Mouse (Mus musculus): ENCODE measurements around the gene Cxcr1. TPM values are rescaled to one million over a fixed set of nuclear protein-coding genes. Genes with fewer than 3 reads are reported as not detected.

Gene Cxcr1
- polyA plus RNA-seq, 1 experiment from 2014 or later = not detected

DNA sequence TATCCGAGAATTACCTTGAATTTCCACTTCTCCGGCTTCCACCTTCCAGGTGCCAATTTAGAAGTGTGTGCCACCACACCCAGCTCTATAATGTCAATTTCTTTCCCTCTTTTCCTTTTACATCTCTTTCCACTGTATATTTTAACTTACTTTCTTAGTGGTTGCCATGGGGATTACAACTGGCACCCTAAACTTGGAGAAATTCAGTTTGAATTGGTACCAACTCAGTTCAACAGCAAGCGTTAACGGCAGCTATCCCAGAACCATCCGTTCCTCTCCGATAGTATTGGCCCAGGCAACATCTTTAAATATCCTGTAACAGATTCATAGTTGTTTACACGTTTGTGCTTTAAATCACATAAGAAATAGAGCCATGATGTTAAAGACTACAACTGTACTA, 25.5 kb upstream of the Cxcr1 start:
- no peak overlapping the region for H3K4me2 ChIP-seq (replicated peaks)
- no peak for ATAC-seq (ENCODE audit: low FRiP score, low read depth)
- no peaks in the 10 kb centered on the region for H3K9me3 ChIP-seq
- no peak overlapping the region for H3K9ac ChIP-seq (replicated peaks)
- H3K36me3 ChIP-seq = no peaks in the 10 kb centered on the region
- no peaks in the 10 kb centered on the region for H3K4me1 ChIP-seq
- WGBS = 89% methylated on average over 7 of the region's 7 CpGs
- no peak overlapping the region for H3K27ac ChIP-seq (replicated peaks)
- H3K4me3 ChIP-seq = no peak overlapping the region
- peaks cover 5% of the 10 kb centered on the region; the same call in 1 of the 2 replicates for H3K27me3 ChIP-seq

GRCm38 (mm10) chr1:74208941-74209340, 14.5 kb upstream of the Cxcr1 start:
- Histone ChIP-seq H3K9me3 (no peaks in the 10 kb centered on the region), H3K36me3 (no peaks in the 10 kb centered on the region), H3K4me2 (replicated peaks) (no peak overlapping the region), H3K4me3 (no peak overlapping the region), H3K9ac (replicated peaks) (no peak overlapping the region), H3K4me1 (0 out of 2 replicates have a peak, but pooled peaks cover 5% of the 10 kb centered on the region), H3K27ac (replicated peaks) (no peak overlapping the region), H3K27me3 (peaks cover 40% of the 10 kb centered on the region)
- no peak for ATAC-seq (ENCODE audit: low FRiP score, low read depth)
- WGBS = 92% methylated on average over 8 of the region's 8 CpGs

DNA sequence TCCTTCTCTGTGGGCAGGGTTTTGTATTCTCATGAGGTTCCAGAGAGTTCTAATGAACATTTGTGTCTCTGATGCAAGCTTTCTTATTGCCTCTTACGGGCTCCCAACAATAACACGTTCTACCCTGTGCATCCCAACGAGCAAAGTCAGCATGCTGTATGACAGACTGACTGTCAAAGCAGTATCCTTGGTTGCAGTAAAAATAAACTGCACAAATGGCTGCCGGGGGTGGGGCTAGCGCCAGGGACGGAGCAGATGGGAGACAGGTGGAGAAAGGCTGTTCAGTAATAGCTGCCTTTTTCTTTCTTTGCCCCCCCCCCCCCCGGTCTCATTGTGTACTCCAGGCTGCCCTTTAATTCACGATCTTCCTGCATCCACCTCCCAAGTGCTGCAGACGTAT, 13.5 kb upstream of the Cxcr1 start:
- ATAC-seq (ENCODE audit: low FRiP score, low read depth) = no peak
- 73% methylated on average over 9 of the region's 9 CpGs for WGBS

DNA sequence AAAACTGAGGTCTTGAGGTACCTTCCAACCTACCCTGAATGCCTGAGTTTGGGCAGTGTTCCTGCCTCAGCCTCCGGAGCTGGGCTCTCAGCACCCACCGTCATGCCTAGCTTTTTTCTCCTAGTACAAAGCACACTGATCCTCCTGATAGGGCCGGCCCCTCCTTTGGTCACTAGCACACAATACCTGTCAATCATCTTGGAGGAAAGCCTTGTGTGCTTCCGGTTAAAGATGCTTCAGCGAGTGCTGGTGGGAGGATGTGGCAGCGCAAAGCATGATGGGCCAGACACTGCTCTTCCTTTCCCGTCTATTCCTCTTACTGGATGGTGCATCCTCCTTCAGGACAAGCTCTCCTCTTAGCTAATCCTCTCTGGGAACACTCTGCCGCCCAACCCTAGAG, 12.2 kb upstream of the Cxcr1 start:
- no peak for ATAC-seq (ENCODE audit: low FRiP score, low read depth)
- Histone ChIP-seq H3K36me3 (no peaks in the 10 kb centered on the region), H3K27me3 (peaks cover 61% of the 10 kb centered on the region), H3K27ac (replicated peaks) (no peak overlapping the region), H3K4me1 (no peaks in the 10 kb centered on the region), H3K4me2 (replicated peaks) (no peak overlapping the region), H3K9me3 (no peaks in the 10 kb centered on the region), H3K4me3 (no peak overlapping the region), H3K9ac (replicated peaks) (no peak overlapping the region)
- 65% methylated on average over 8 of the region's 8 CpGs for WGBS

More for the DNA sequence above, 13.5 kb upstream of the Cxcr1 start:
- H3K27ac ChIP-seq (replicated peaks) = no peak overlapping the region
- no peak overlapping the region for H3K9ac ChIP-seq (replicated peaks)
- H3K9me3 ChIP-seq = no peaks in the 10 kb centered on the region
- peaks cover 49% of the 10 kb centered on the region for H3K27me3 ChIP-seq
- H3K4me1 ChIP-seq = 0 out of 2 replicates have a peak, but pooled peaks cover 5% of the 10 kb centered on the region
- H3K4me2 ChIP-seq (replicated peaks) = no peak overlapping the region
- H3K4me3 ChIP-seq = no peak overlapping the region
- H3K36me3 ChIP-seq = no peaks in the 10 kb centered on the region

- ATAC-seq (ENCODE audit: low FRiP score, low read depth) = no peak
- Histone ChIP-seq H3K27me3 (peaks cover 68% of the 10 kb centered on the region), H3K4me3 (no peak overlapping the region), H3K9me3 (no peaks in the 10 kb centered on the region), H3K4me1 (no peaks in the 10 kb centered on the region), H3K27ac (replicated peaks) (no peak overlapping the region), H3K36me3 (no peaks in the 10 kb centered on the region), H3K4me2 (replicated peaks) (no peak overlapping the region), H3K9ac (replicated peaks) (no peak overlapping the region)
- WGBS = 67% methylated on average over 7 of the region's 7 CpGs
Measured at GRCm38 (mm10) chr1:74205881-74206280, 11.4 kb upstream of the Cxcr1 start.

GRCm38 (mm10) chr1:74203457-74203856, 9.0 kb upstream of the Cxcr1 start:
- no peak overlapping the region for H3K9ac ChIP-seq (replicated peaks)
- H3K9me3 ChIP-seq = no peaks in the 10 kb centered on the region
- no peak overlapping the region for H3K4me2 ChIP-seq (replicated peaks)
- 69% methylated on average over 5 of the region's 5 CpGs for WGBS
- H3K36me3 ChIP-seq = no peaks in the 10 kb centered on the region
- peaks cover 80% of the 10 kb centered on the region for H3K27me3 ChIP-seq
- no peaks in the 10 kb centered on the region for H3K4me1 ChIP-seq
- no peak overlapping the region for H3K4me3 ChIP-seq
- no peak overlapping the region for H3K27ac ChIP-seq (replicated peaks)
- no peak for ATAC-seq (ENCODE audit: low FRiP score, low read depth)

- H3K4me1 ChIP-seq = no peaks in the 10 kb centered on the region
- WGBS = 88% methylated on average over 7 of the region's 7 CpGs
- peaks cover 78% of the 10 kb centered on the region for H3K27me3 ChIP-seq
- no peak overlapping the region for H3K4me2 ChIP-seq (replicated peaks)
- no peak overlapping the region for H3K4me3 ChIP-seq
- H3K27ac ChIP-seq (replicated peaks) = no peak overlapping the region
- H3K36me3 ChIP-seq = no peaks in the 10 kb centered on the region
- H3K9ac ChIP-seq (replicated peaks) = no peak overlapping the region
- no peak for ATAC-seq (ENCODE audit: low FRiP score, low read depth)
- H3K9me3 ChIP-seq = no peaks in the 10 kb centered on the region
Measured at GRCm38 (mm10) chr1:74201048-74201844, 6.8 kb upstream of the Cxcr1 start.

GRCm38 (mm10) chr1:74199046-74199445, 4.6 kb upstream of the Cxcr1 start:
- Histone ChIP-seq H3K4me3 (no peak overlapping the region), H3K9me3 (no peaks in the 10 kb centered on the region), H3K4me2 (replicated peaks) (no peak overlapping the region), H3K27ac (replicated peaks) (no peak overlapping the region), H3K27me3 (peaks cover 77% of the 10 kb centered on the region), H3K9ac (replicated peaks) (no peak overlapping the region), H3K36me3 (no peaks in the 10 kb centered on the region), H3K4me1 (no peaks in the 10 kb centered on the region)
- WGBS = 84% methylated on average over 8 of the region's 8 CpGs
- ATAC-seq (ENCODE audit: low FRiP score, low read depth) = no peak

DNA sequence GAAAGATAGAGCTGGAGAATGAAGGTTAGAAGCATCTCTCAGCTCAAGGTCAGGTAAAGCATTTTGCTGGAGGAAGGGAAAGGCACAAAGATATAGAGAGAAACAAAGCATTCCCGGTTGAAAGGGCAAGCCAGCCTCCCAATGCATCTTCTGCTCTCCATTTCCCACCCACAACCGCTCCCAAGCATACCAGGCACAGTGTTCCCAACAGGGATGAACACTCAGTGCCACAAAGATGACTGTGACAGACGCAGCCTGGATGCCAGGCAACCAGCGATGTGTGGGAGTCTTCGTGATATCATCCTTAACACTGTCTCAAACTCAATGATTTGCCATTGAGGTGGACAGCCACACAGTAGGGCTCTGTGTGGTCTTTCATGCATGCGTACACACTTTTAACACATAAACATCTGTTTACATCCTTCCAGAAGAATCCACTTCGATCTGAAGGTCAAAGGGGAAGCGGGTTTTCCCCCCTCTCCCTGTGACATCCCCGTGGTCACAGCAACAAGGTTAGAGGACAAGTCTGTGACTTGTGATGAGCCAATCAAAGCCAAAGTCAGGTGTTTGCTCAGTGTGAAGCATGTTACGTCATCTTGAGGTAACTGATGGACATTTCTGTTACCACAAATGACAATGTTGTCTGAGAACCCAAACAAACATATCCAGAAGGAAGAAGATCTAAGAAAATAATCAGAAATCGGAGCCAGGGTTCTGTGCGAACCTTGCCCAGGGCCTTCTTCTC, 3.5 kb upstream of the Cxcr1 start:
- ATAC-seq (ENCODE audit: low FRiP score, low read depth) = no peak

GRCm38 (mm10) chr1:74196621-74197419, 2.4 kb upstream of the Cxcr1 start:
- peaks cover 56% of the 10 kb centered on the region for H3K27me3 ChIP-seq
- no peak overlapping the region for H3K27ac ChIP-seq (replicated peaks)
- H3K4me3 ChIP-seq = no peak overlapping the region
- no peak overlapping the region for H3K9ac ChIP-seq (replicated peaks)
- no peaks in the 10 kb centered on the region for H3K9me3 ChIP-seq
- no peaks in the 10 kb centered on the region for H3K4me1 ChIP-seq
- 78% methylated on average over 17 of the region's 17 CpGs for WGBS
- no peak overlapping the region for H3K4me2 ChIP-seq (replicated peaks)
- no peaks in the 10 kb centered on the region for H3K36me3 ChIP-seq
- ATAC-seq (ENCODE audit: low FRiP score, low read depth) = no peak

More for the DNA sequence above, 3.5 kb upstream of the Cxcr1 start:
- H3K27ac ChIP-seq (replicated peaks) = no peak overlapping the region
- H3K36me3 ChIP-seq = no peaks in the 10 kb centered on the region
- H3K27me3 ChIP-seq = peaks cover 67% of the 10 kb centered on the region
- 85% methylated on average over 12 of the region's 12 CpGs for WGBS
- no peak overlapping the region for H3K4me2 ChIP-seq (replicated peaks)
- H3K9me3 ChIP-seq = no peaks in the 10 kb centered on the region
- no peaks in the 10 kb centered on the region for H3K4me1 ChIP-seq
- no peak overlapping the region for H3K4me3 ChIP-seq
- no peak overlapping the region for H3K9ac ChIP-seq (replicated peaks)

- H3K27ac ChIP-seq (replicated peaks) = no peak overlapping the region
- no peak for ATAC-seq (ENCODE audit: low FRiP score, low read depth)
- H3K27me3 ChIP-seq = peaks cover 48% of the 10 kb centered on the region
- no peak overlapping the region for H3K9ac ChIP-seq (replicated peaks)
- no peak overlapping the region for H3K4me2 ChIP-seq (replicated peaks)
- H3K4me1 ChIP-seq = no peaks in the 10 kb centered on the region
- no peaks in the 10 kb centered on the region for H3K9me3 ChIP-seq
- WGBS = 46% methylated on average over 7 of the region's 7 CpGs
- no peaks in the 10 kb centered on the region for H3K36me3 ChIP-seq
- H3K4me3 ChIP-seq = no peak overlapping the region
Measured at GRCm38 (mm10) chr1:74195961-74196360, 1.5 kb upstream of the Cxcr1 start.

GRCm38 (mm10) chr1:74192711-74193110, 1.7 kb downstream of the Cxcr1 start:
- Histone ChIP-seq H3K9ac (replicated peaks) (no peak overlapping the region), H3K4me1 (no peaks in the 10 kb centered on the region), H3K27me3 (peaks cover 16% of the 10 kb centered on the region), H3K4me3 (no peak overlapping the region), H3K9me3 (no peaks in the 10 kb centered on the region), H3K27ac (replicated peaks) (no peak overlapping the region), H3K36me3 (no peaks in the 10 kb centered on the region), H3K4me2 (replicated peaks) (no peak overlapping the region)
- no peak for ATAC-seq (ENCODE audit: low FRiP score, low read depth)
- 80% methylated on average over 2 of the region's 2 CpGs for WGBS

Measured in midbrain, embryonic 12.5 days (tissue).